Mouse (Mus musculus): ENCODE measurements around the gene Eif4b.

DNA sequence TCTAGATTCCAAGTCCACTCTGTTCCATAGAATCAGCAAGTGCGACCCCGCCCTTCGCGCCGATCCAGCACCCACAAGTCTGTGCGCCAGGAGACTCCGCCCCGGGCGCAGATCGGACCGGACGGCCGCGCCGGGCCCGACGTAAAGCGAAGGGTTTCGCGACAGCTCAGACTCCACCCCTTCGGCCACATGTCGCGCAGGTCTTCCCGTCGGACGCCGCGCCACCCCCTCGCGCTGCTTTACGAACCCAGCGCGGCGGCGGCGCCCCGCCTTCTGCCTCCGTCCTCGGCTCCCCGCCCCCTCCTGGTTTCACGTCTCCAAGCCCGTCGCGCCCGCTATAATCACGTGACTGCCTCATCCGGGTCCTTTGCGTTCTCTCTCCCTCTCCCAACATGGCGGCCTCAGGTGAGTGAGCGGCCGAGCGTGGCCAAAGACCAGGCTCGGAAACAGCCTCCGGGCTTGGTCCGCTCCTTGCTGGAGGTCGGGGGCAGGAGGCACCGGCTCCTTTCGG is at the start of gene Eif4b:
- TF ChIP-seq CTCF (IDR thresholded peaks at IDR 0.05; ENCODE audit: low read depth, low read length) (no peak), POLR2A (IDR thresholded peaks at IDR 0.05; ENCODE audit: extremely low read depth, insufficient read depth, low read length) (peak; percentile 44; the same call in 1 of the 2 replicates)
